ENCODE assay signal across 11 mouse cellular contexts in genomic region chr4:154425284-154425683, GRCm38 (mm10).
DNase-seq lines count a peak whose midpoint lies in the region; ATAC-seq and TF ChIP-seq lines count a peak whose summit lies in the region.
"Had no signal": no experiment of that assay in that cellular context is flagged by ENCODE, and none has a peak within 500 bp of the region (broad histone marks: within the 10 kb centered on the region; RNA-seq: fewer than 3 reads in every experiment).

No protein-coding gene starts in this region.

- H3K9me3 ChIP-seq in E14TG2a.4 (ENCODE audit: low read length) = no peaks in the 10 kb centered on the region
- no peaks in the 10 kb centered on the region for H3K9me3 ChIP-seq in heart, postnatal 0 days (replicated peaks; ENCODE audit: control insufficient read depth, low read length)

- no peak overlapping the region for H3K27ac ChIP-seq in heart, postnatal 0 days (ENCODE audit: low read depth)
- H3K27ac ChIP-seq in cerebellum, adult 2 months (ENCODE audit: insufficient read depth, low read length) = no peak overlapping the region
- H3K27ac ChIP-seq: macrophage had no signal

- peaks cover 66% of the 10 kb centered on the region for H3K27me3 ChIP-seq in E14TG2a.4 (ENCODE audit: insufficient read depth, low read length)
- H3K27me3 ChIP-seq in heart, postnatal 0 days (ENCODE audit: control insufficient read depth, insufficient read depth, low read length) = no peaks in the 10 kb centered on the region
- H3K27me3 ChIP-seq in cerebellum, adult 2 months (ENCODE audit: control insufficient read depth, insufficient read depth, low read length) = no peaks in the 10 kb centered on the region; the same call in 1 of the 2 replicates

- TF ChIP-seq CTCF in E14TG2a.4 (conservative IDR thresholded peaks at IDR 0.05; ENCODE audit: low read length) = no peak
- TF ChIP-seq CTCF in heart, postnatal 0 days (IDR thresholded peaks at IDR 0.05; ENCODE audit: low read depth) = no peak
- TF ChIP-seq CTCF in cerebellum, adult 2 months (IDR thresholded peaks at IDR 0.05; ENCODE audit: borderline replicate concordance, insufficient read depth, low read depth, low read length) = no peak

- ATAC-seq in heart, postnatal 0 days (ENCODE audit: insufficient read depth, low read depth) = 0 out of 2 replicates have a peak, but pooled peaks have one; percentile 56
- ATAC-seq in CD4-positive, CD25-positive, alpha-beta regulatory T cell, adult 4 months = no peak
- ATAC-seq: hindbrain, embryonic 16.5 days had no signal

- no peaks in the 10 kb centered on the region for H3K36me3 ChIP-seq in E14TG2a.4 (ENCODE audit: insufficient read depth, low read length)
- H3K36me3 ChIP-seq in heart, postnatal 0 days (replicated peaks; ENCODE audit: control insufficient read depth, insufficient read depth, low read length) = no peaks in the 10 kb centered on the region

- 0 out of 2 replicates have a peak overlapping the region, but pooled peaks have one; percentile 21 for H3K4me3 ChIP-seq in E14TG2a.4 (replicated peaks; ENCODE audit: low read length)
- no peak overlapping the region for H3K4me3 ChIP-seq in heart, postnatal 0 days (ENCODE audit: low read depth, low read length)
- no peak overlapping the region for H3K4me3 ChIP-seq in cerebellum, adult 2 months (replicated peaks; ENCODE audit: insufficient read depth, low read depth, low read length)
- H3K4me3 ChIP-seq: erythroblast, embryonic 14.5 days had no signal

- H3K4me2 ChIP-seq in heart, postnatal 0 days (ENCODE audit: low read depth, low read length) = no peak overlapping the region

- no peak overlapping the region for H3K9ac ChIP-seq in heart, postnatal 0 days (replicated peaks; ENCODE audit: low read depth, low read length)

- peak; percentile 35 to 39 for DNase-seq in heart, adult 18-20 months
- no peak for DNase-seq in heart, adult 11 months
- peak; percentile 84 for DNase-seq in brain, adult 2 months (ENCODE audit: low read depth, low spot score)
- DNase-seq in heart, postnatal 0 days (ENCODE audit: low spot score) = peak; percentile 20
- DNase-seq in cerebellum, adult 2 months = no peak
- no peak for DNase-seq in urinary bladder, postnatal 10 days (ENCODE audit: low spot score)

- TF ChIP-seq POLR2A in cerebellum, adult 2 months (IDR thresholded peaks at IDR 0.05; ENCODE audit: borderline replicate concordance, insufficient read depth, low read length) = no peak

- peaks cover 12% of the 10 kb centered on the region for H3K4me1 ChIP-seq in E14TG2a.4 (replicated peaks; ENCODE audit: low read depth, low read length)
- H3K4me1 ChIP-seq in heart, postnatal 0 days (ENCODE audit: control insufficient read depth, insufficient read depth) = peaks cover 22% of the 10 kb centered on the region
- H3K4me1 ChIP-seq in cerebellum, adult 2 months (ENCODE audit: control insufficient read depth, insufficient read depth, low read length) = no peaks in the 10 kb centered on the region

- TF ChIP-seq EP300 in heart, postnatal 0 days (IDR thresholded peaks at IDR 0.05; ENCODE audit: low read depth) = no peak

- 37% methylated on average over 17 of the region's 17 CpGs for WGBS in heart, postnatal 0 days
- 55% methylated on average over 17 of the region's 17 CpGs for WGBS in cerebellum, adult 2 months

Comparison
In these comparisons a context has a peak if more than half of its experiments do, and no peak if none do; other contexts are left out.
1. DNase-seq: peak in heart, adult 18-20 months (2 of 2), brain, adult 2 months (single experiment) and heart, postnatal 0 days (single experiment); none in heart, adult 11 months (single experiment), cerebellum, adult 2 months (0 of 2) and urinary bladder, postnatal 10 days (single experiment).